Mouse (Mus musculus): ENCODE measurements around the gene Cdh23.

The Cdh23 gene

GRCm38 (mm10) chr10:60285183-60285582 lies 411.1 kb downstream of the Cdh23 start:
- no peak for DNase-seq (ENCODE audit: low spot score in 2 of 2)

- no peak for DNase-seq (ENCODE audit: low spot score in 2 of 2)
Measured at GRCm38 (mm10) chr10:60284676-60285111, 411.6 kb downstream of the Cdh23 start.

GRCm38 (mm10) chr10:60284248-60284647 lies 412.0 kb downstream of the Cdh23 start:
- DNase-seq (ENCODE audit: low spot score in 2 of 2) = no peak

GRCm38 (mm10) chr10:60282116-60283014 lies 413.9 kb downstream of the Cdh23 start:
- DNase-seq (ENCODE audit: low spot score in 2 of 2) = peak in 1 of 2 experiments; percentile 49

GRCm38 (mm10) chr10:60281571-60282050 lies 414.7 kb downstream of the Cdh23 start:
- no peak for DNase-seq (ENCODE audit: low spot score in 2 of 2)

- no peak for DNase-seq (ENCODE audit: low spot score in 2 of 2)
Measured at GRCm38 (mm10) chr10:60280353-60280752, 415.9 kb downstream of the Cdh23 start.

GRCm38 (mm10) chr10:60279941-60280301 lies 416.4 kb downstream of the Cdh23 start:
- peak; percentile 80 to 87 for DNase-seq (ENCODE audit: low spot score in 2 of 2)

GRCm38 (mm10) chr10:60279290-60279940 lies 416.9 kb downstream of the Cdh23 start:
- DNase-seq (ENCODE audit: low spot score in 2 of 2) = no peak

- no peak for DNase-seq (ENCODE audit: low spot score in 2 of 2)
Measured at GRCm38 (mm10) chr10:60278786-60279185, 417.5 kb downstream of the Cdh23 start.

GRCm38 (mm10) chr10:60278006-60278399 lies 418.3 kb downstream of the Cdh23 start:
- DNase-seq (ENCODE audit: low spot score in 2 of 2) = no peak

- peak; percentile 96 to 98 for DNase-seq (ENCODE audit: low spot score in 2 of 2)
Measured at GRCm38 (mm10) chr10:60277207-60278005, 418.9 kb downstream of the Cdh23 start, which contains the start of gene Psap. Gene Psap, plus strand, starts transcription at chr10:60277627.

GRCm38 (mm10) chr10:60273382-60273781 lies 422.9 kb downstream of the Cdh23 start:
- DNase-seq (ENCODE audit: low spot score in 2 of 2) = no peak

- DNase-seq (ENCODE audit: low spot score in 2 of 2) = no peak
Measured at GRCm38 (mm10) chr10:60272241-60272640, 424.0 kb downstream of the Cdh23 start.

GRCm38 (mm10) chr10:60271015-60271414 lies 425.3 kb downstream of the Cdh23 start:
- DNase-seq (ENCODE audit: low spot score in 2 of 2) = no peak

- no peak for DNase-seq (ENCODE audit: low spot score in 2 of 2)
Measured at GRCm38 (mm10) chr10:60269141-60270064, 426.9 kb downstream of the Cdh23 start.

GRCm38 (mm10) chr10:60268738-60269137 lies 427.6 kb downstream of the Cdh23 start:
- DNase-seq (ENCODE audit: low spot score in 2 of 2) = no peak

- no peak for DNase-seq (ENCODE audit: low spot score in 2 of 2)
Measured at GRCm38 (mm10) chr10:60266842-60267401, 429.4 kb downstream of the Cdh23 start.

GRCm38 (mm10) chr10:60265252-60265651 lies 431.0 kb downstream of the Cdh23 start:
- no peak for DNase-seq (ENCODE audit: low spot score in 2 of 2)

GRCm38 (mm10) chr10:60263351-60263750 lies 432.9 kb downstream of the Cdh23 start:
- DNase-seq (ENCODE audit: low spot score in 2 of 2) = no peak

GRCm38 (mm10) chr10:60262386-60262785 lies 433.9 kb downstream of the Cdh23 start:
- peak; percentile 68 to 74 for DNase-seq (ENCODE audit: low spot score in 2 of 2)

Data from frontal cortex, postnatal 36 days (tissue).